Mouse (Mus musculus): ENCODE results near the gene Gm11985. TPM values are rescaled to one million over a fixed set of nuclear protein-coding genes. Genes with fewer than 3 reads are reported as not detected.
A peak's percentile ranks its signal among the peaks of the same experiment; 100 is the strongest.

Gene Gm11985
- total RNA-seq, 2 experiments from 2014 or later = not detected

DNA sequence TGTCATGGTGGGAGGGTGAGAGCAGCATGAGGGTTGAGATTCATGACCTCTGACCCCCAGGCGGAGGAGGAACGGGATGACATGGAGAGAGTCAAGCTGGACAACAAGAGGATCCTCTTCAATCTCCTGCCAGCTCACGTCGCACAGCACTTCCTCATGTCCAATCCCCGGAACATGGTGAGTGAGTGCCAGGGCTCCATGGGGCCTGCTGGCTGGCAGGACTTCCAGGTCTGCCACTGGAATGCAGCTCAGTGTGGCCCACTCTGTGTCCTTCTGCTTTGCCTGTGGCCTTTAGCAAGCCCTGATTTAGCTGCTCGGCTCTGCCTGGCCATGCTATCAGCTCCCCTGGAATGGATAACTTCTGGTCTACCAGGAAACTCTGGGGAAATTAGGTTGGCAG lies 28.2 kb downstream of the Gm11985 start:
- no peak for DNase-seq (ENCODE audit: low spot score in 2 of 2)

DNA sequence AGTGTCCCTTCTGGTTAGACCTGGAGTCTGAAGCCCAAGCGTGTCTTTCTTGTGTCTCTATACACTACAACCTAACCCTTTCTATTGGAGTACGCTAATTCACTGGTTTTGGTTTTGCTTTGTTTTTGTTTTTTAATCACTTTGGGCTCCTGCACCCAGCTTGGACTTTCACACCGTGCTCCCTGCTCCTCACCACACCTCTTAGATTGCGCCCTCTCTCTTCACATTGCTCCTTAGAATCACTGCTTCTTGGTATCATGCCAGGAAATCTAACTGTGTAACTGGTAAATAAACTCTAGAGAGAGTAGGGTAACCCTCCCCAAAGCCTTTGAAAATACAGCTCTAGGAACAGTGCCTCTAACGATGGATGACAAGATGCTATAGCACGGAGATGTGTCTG lies 30.2 kb downstream of the Gm11985 start:
- DNase-seq (ENCODE audit: low spot score in 2 of 2) = no peak

DNA sequence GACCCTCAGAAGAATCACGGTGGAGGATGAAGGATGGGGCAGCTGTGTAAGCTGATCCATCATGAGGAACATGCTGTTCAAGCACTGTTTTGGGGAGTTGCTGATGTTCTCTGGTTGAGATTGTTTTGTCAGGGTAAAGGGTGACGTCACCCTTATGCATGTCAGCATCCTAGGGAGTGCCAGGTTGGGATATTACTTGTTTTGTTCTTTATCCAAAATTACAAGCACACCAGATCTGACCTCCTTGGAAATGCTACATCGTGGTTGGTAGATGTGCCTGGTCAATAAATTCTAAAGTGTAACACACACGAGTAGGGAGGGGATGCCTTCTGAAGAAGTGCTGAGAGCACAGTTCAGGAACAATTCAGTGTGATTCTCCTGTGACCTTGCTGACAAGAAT lies 31.9 kb downstream of the Gm11985 start:
- no peak for DNase-seq (ENCODE audit: low spot score in 2 of 2)

GRCm38 (mm10) chr11:7153081-7153480 lies 35.3 kb downstream of the Gm11985 start:
- DNase-seq (ENCODE audit: low spot score in 2 of 2) = no peak

GRCm38 (mm10) chr11:7152371-7152770 lies 36.0 kb downstream of the Gm11985 start:
- DNase-seq (ENCODE audit: low spot score in 2 of 2) = no peak

DNA sequence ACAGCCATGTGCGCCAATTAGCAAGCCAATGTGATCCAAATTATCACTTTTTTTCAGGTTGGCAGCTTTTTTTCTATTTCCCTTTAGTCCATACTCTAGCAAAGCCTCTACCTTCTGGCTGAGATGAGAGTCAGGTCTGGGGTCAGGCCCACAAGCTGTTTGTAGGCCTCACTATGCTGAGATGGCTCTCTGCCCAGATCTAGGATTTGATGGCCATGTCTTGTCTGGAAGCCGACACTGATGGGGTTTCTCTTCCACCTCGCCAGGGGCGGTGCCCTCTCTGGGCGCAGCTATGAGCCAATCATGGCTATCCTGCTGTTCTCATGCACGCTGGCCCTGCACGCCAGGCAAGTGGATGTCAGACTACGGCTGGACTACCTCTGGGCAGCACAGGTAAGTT lies 37.9 kb downstream of the Gm11985 start:
- no peak for DNase-seq (ENCODE audit: low spot score in 2 of 2)

DNA sequence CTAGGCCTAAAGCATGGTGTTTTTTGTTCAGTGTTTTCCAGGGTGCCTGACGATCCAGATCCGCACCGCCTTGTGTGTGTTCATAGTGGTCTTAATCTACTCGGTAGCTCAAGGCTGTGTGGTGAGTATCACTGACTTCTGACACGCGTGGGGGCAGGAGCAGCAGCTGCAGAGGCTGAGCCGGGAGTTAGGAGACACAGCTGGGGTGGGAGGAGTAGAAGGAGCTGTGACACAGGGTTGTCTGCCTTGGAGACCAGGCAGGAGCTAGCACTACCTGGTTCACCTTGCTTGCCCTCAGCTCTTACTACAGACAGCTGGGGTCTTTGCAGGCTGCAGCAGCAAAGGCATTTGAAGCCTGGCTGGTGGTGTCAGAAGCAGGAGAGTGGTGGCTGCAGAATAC lies 38.9 kb downstream of the Gm11985 start:
- DNase-seq (ENCODE audit: low spot score in 2 of 2) = no peak

GRCm38 (mm10) chr11:7147945-7148344 lies 40.4 kb downstream of the Gm11985 start:
- no peak for DNase-seq (ENCODE audit: low spot score in 2 of 2)

DNA sequence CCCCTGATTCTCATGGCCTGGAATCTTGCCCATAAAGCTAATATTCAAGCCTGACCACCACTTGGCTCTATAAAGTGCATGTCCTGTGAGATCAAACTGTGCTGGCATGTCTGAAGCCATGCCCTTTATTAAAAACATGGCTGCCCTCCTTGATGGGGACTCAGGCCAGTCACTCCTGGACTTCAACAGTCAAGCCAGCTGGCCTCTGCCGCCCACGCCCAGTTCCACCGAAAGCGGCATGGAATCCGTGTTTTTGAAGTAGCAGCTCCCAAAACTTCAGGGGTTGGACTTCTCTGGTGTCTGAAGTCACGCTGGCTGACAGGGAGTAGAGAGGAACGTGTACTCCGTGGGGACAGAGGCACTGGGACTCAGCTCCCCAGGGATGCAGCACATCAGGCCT lies 40.8 kb downstream of the Gm11985 start:
- no peak for DNase-seq (ENCODE audit: low spot score in 2 of 2)

- no peak for DNase-seq (ENCODE audit: low spot score in 2 of 2)
Measured at GRCm38 (mm10) chr11:7145221-7145620, 43.1 kb downstream of the Gm11985 start.

GRCm38 (mm10) chr11:7144369-7144768 lies 44.0 kb downstream of the Gm11985 start:
- DNase-seq (ENCODE audit: low spot score in 2 of 2) = no peak

DNA sequence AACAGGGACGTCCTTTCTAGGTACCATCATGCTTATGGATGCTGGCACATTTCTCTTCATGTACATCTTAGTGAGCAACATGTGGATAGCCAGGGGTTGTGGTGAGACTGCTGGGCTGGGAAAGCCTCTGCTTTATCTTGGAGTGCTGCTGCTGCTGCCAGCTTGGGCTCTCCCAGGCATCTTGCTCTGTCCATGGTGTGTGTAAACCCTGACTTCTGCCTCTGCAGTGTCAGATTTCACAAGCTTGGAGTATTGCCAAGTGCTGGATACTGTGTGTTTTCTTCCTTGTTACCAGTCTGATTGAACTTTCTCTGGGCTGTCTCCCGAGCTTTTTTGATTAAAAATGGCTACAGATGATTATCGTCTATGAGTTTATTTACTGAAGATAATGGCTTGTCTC lies 45.6 kb downstream of the Gm11985 start:
- DNase-seq (ENCODE audit: low spot score in 2 of 2) = no peak

GRCm38 (mm10) chr11:7140449-7140848 lies 47.9 kb downstream of the Gm11985 start:
- DNase-seq (ENCODE audit: low spot score in 2 of 2) = peak in 1 of 2 experiments; percentile 52

- DNase-seq (ENCODE audit: low spot score in 2 of 2) = no peak
Measured at GRCm38 (mm10) chr11:7138370-7138769, 50.0 kb downstream of the Gm11985 start.

- DNase-seq (ENCODE audit: low spot score in 2 of 2) = no peak
Measured at GRCm38 (mm10) chr11:7136246-7136855, 52.0 kb downstream of the Gm11985 start.

GRCm38 (mm10) chr11:7135763-7136162 lies 52.6 kb downstream of the Gm11985 start:
- no peak for DNase-seq (ENCODE audit: low spot score in 2 of 2)

- DNase-seq (ENCODE audit: low spot score in 2 of 2) = no peak
Measured at GRCm38 (mm10) chr11:7135301-7135700, 53.1 kb downstream of the Gm11985 start.

- peak in 1 of 2 experiments; percentile 37 for DNase-seq (ENCODE audit: low spot score in 2 of 2)
Measured at GRCm38 (mm10) chr11:7134319-7134718, 54.0 kb downstream of the Gm11985 start.

DNA sequence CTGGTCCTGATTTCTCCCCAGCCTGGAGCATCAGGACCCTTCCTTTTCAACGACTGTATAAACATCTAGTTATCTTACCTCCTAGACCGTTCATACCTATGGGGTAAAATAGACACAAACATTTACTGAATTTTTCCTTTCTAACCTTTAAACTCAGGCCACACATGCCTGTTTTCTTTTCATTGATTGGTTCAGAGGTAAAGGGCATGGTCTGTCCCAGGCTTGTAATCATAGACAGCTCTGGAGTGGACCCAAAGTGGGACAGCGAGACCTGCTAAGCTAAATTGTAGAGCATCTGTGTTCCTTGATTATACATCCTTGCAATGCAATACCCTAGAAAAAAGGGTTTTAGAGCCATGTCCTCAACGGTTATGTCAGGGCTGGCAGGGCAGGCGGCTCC lies 54.6 kb downstream of the Gm11985 start:
- DNase-seq (ENCODE audit: low spot score in 2 of 2) = no peak

All from layer of hippocampus, postnatal 14 days (tissue).